Mouse (Mus musculus): ENCODE data around the gene Rreb1. TPM values are rescaled to one million over a fixed set of nuclear protein-coding genes. Genes with fewer than 3 reads are reported as not detected.

Rreb1 gene
- polyA plus RNA-seq, 2 experiments = 19.0 to 21.4 TPM

DNA sequence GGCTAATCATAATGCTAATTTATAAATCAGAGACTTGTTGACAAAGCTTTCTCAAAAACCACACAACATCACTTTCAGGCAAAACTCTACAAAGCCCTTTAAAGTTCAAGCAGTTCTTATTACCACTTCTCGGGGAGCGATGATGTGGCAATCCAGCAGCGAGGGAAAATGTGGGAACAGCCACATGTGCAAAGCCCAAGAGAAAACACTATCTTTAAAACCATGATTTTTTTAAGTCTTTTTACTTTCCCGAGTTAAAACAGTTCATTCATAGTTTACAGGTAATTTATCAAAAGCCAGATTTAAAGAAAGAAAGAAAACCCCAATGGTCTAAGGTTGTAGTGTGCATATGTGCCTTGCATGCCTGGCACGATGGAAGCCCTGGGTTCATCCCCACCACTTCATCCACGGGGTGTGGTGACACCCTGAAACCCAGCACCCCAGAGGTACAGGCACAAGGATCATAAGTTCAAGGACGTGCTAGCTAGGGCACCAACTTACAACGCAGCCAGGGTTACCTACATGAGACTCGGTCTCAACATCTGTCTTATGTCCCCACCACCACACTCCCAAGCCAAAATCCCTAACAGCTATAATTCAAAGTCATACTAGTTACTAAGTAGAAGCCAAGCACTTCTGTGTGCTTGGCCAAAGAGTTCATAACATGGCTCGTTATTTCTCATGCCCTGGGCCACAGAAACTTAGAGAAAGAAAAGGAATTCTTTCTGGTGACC is 214.6 kb downstream of the Rreb1 start:
- DNase-seq (ENCODE audit: low spot score) (peak; percentile 17), ATAC-seq (ENCODE audit: low FRiP score, low read depth) (no peak)
- no peaks in the 10 kb centered on the region for H3K27me3 ChIP-seq (ENCODE audit: control insufficient read depth, insufficient read depth, low read length)
- peaks cover 8% of the 10 kb centered on the region for H3K4me1 ChIP-seq (ENCODE audit: control insufficient read depth, insufficient read depth, low read length)
- H3K4me3 ChIP-seq (replicated peaks; ENCODE audit: low read length) = peak overlapping the region; percentile 95
- TF ChIP-seq POLR2A (IDR thresholded peaks at IDR 0.05; ENCODE audit: borderline replicate concordance, extremely low read depth, insufficient read depth, insufficient read length) = no peak
- H3K36me3 ChIP-seq (ENCODE audit: control insufficient read depth, insufficient read depth, low read length) = peaks cover 39% of the 10 kb centered on the region
- peak overlapping the region; percentile 83 for H3K4me2 ChIP-seq (replicated peaks; ENCODE audit: low read depth, low read length, severe bottlenecking)
- 5% methylated on average over 10 of the region's 10 CpGs for WGBS
- no peaks in the 10 kb centered on the region for H3K9me3 ChIP-seq (ENCODE audit: control insufficient read depth, low read length)
- H3K27ac ChIP-seq (replicated peaks; ENCODE audit: low read depth, low read length) = peak overlapping the region; percentile 94
- H3K9ac ChIP-seq (ENCODE audit: low read depth, low read length, severe bottlenecking) = peak overlapping the region; percentile 97

DNA sequence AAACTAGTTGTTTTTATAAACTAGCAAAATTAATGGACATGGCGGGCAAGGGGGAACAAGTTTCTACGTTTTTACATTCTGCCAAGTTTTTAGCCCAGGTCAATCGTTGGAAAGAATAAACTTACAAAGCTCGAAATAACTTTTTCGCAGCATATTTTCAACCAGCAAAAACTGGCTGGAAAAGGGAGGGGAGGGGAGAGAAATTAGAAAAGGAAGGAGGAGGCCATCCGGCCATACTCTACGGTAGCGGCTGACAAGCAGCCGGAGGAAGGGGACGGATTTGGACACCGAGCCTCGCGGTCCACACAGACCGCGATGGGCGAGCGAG is 215.1 kb downstream of the Rreb1 start:
- peak overlapping the region; percentile 94 for H3K27ac ChIP-seq (replicated peaks; ENCODE audit: low read depth, low read length)
- no peaks in the 10 kb centered on the region for H3K27me3 ChIP-seq (ENCODE audit: control insufficient read depth, insufficient read depth, low read length)
- WGBS = under 1% methylated on average over 17 of the region's 17 CpGs
- peak overlapping the region; percentile 97 for H3K9ac ChIP-seq (ENCODE audit: low read depth, low read length, severe bottlenecking)
- peaks cover 34% of the 10 kb centered on the region for H3K36me3 ChIP-seq (ENCODE audit: control insufficient read depth, insufficient read depth, low read length)
- peaks cover 8% of the 10 kb centered on the region for H3K4me1 ChIP-seq (ENCODE audit: control insufficient read depth, insufficient read depth, low read length)
- peak overlapping the region; percentile 83 for H3K4me2 ChIP-seq (replicated peaks; ENCODE audit: low read depth, low read length, severe bottlenecking)
- H3K9me3 ChIP-seq (ENCODE audit: control insufficient read depth, low read length) = no peaks in the 10 kb centered on the region
- ATAC-seq (ENCODE audit: low FRiP score, low read depth) = no peak; the same call in 1 of the 2 replicates
- no peak for TF ChIP-seq POLR2A (IDR thresholded peaks at IDR 0.05; ENCODE audit: borderline replicate concordance, extremely low read depth, insufficient read depth, insufficient read length)
- DNase-seq (ENCODE audit: low spot score) = no peak
- H3K4me3 ChIP-seq (replicated peaks; ENCODE audit: low read length) = peak overlapping the region; percentile 95

DNA sequence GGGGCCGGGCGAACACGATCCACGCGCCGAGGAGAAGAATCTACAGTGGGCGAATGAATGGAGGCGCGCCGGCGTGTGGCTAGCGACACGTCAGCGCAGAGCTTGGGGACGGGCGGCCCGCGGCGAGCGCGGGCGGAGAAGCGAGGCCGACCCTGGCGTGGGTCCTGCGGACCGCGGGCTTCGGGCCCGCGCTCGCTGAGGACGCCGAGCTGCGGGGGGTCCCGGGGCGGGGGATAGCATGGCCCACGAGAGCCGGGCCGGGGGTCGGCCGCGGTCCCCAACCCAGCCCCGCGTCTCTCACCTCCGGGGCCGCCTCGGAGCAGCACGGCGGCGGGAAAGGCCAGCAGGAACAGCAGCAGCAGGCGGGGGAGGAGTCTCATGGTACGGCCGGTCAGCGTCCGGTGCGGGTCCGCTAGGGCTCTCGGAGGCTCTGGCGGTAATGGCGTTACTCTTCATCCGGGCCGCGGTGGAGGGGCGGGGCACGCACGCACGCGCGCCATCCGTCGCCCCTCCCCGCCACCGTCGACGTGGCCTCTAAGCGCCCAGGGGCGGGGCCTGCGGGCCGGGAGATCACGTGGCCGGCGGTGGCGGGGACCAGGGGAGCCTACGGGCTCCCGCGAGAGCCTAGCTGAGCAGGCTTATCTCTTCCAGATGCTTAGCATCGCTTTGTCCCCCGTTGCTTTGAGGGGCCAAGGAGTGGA is 215.7 kb downstream of the Rreb1 start, which contains the start of gene Ssr1:
Gene Ssr1, minus strand, starts transcription at position 514 of the 701 bp plus-strand sequence.
- H3K4me1 ChIP-seq (ENCODE audit: control insufficient read depth, insufficient read depth, low read length) = peaks cover 8% of the 10 kb centered on the region
- ATAC-seq (ENCODE audit: low FRiP score, low read depth) = peak; percentile 96
- 3% methylated on average over 65 of the region's 89 CpGs for WGBS

DNA sequence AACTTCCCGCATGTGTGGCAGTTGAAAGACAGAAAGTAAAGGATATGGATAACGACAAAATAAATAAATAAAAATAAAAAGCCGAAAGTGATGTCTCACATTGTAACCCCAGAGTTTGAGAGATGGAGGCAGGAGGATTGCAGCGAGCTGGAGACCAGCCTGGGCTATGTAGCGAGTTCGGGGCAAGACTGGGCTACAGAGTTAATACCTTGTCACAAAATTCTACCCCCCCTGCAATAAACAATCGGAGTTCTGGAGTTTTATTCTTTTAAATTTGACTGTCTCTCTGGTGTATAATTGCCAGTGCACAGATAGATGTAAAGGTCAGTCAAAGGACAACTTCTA is 216.2 kb downstream of the Rreb1 start:
- DNase-seq (ENCODE audit: low spot score) (no peak), ATAC-seq (ENCODE audit: low FRiP score, low read depth) (peak; percentile 38; the same call in 1 of the 2 replicates)
- Histone ChIP-seq H3K4me2 (replicated peaks; ENCODE audit: low read depth, low read length, severe bottlenecking) (peak overlapping the region; percentile 83), H3K27ac (replicated peaks; ENCODE audit: low read depth, low read length) (peak overlapping the region; percentile 73), H3K27me3 (ENCODE audit: control insufficient read depth, insufficient read depth, low read length) (no peaks in the 10 kb centered on the region), H3K36me3 (ENCODE audit: control insufficient read depth, insufficient read depth, low read length) (peaks cover 23% of the 10 kb centered on the region), H3K4me1 (ENCODE audit: control insufficient read depth, insufficient read depth, low read length) (peaks cover 8% of the 10 kb centered on the region), H3K9me3 (ENCODE audit: control insufficient read depth, low read length) (no peaks in the 10 kb centered on the region), H3K9ac (ENCODE audit: low read depth, low read length, severe bottlenecking) (peak overlapping the region; percentile 97), H3K4me3 (replicated peaks; ENCODE audit: low read length) (peak overlapping the region; percentile 95)
- WGBS = 9% methylated on average over 7 of the region's 7 CpGs
- TF ChIP-seq POLR2A (IDR thresholded peaks at IDR 0.05; ENCODE audit: borderline replicate concordance, extremely low read depth, insufficient read depth, insufficient read length) = no peak; the same call in 1 of the 2 replicates

More for the DNA sequence above, 215.7 kb downstream of the Rreb1 start, which contains the start of gene Ssr1:
- DNase-seq (ENCODE audit: low spot score) = peak; percentile 95
- 0 out of 2 replicates have a peak, but pooled peaks have one; percentile 77 for TF ChIP-seq POLR2A (IDR thresholded peaks at IDR 0.05; ENCODE audit: borderline replicate concordance, extremely low read depth, insufficient read depth, insufficient read length)
- Histone ChIP-seq H3K27ac (replicated peaks; ENCODE audit: low read depth, low read length) (peak within 1 kb of the TSS; percentile 94), H3K27me3 (ENCODE audit: control insufficient read depth, insufficient read depth, low read length) (no peaks in the 10 kb centered on the region), H3K4me2 (replicated peaks; ENCODE audit: low read depth, low read length, severe bottlenecking) (peak within 1 kb of the TSS; percentile 83), H3K9me3 (ENCODE audit: control insufficient read depth, low read length) (no peaks in the 10 kb centered on the region), H3K4me3 (replicated peaks; ENCODE audit: low read length) (peak within 1 kb of the TSS; percentile 95), H3K9ac (ENCODE audit: low read depth, low read length, severe bottlenecking) (peak within 1 kb of the TSS; percentile 97), H3K36me3 (ENCODE audit: control insufficient read depth, insufficient read depth, low read length) (peaks cover 29% of the 10 kb centered on the region)

DNA sequence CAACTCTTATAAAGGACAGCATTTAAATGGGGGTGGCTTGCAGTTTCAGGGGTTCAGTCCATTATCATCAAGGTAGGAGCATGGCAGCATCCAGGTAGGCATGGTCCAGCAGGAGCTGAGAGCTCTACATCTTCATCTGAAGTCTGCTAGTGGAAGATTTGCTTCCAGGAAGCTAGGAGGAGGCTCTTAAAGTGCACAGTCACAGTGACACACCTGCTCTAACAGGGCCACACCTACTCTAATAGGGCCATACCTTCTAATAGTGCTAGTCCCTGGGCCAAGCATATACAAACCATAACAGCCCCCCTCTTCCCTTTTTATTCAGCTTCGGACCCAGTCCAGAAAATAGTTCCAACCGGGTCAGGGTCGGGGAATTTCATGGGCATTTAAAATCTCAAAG is 221.5 kb downstream of the Rreb1 start:
- Histone ChIP-seq H3K27ac (replicated peaks; ENCODE audit: low read depth, low read length) (no peak overlapping the region), H3K4me2 (replicated peaks; ENCODE audit: low read depth, low read length, severe bottlenecking) (no peak overlapping the region), H3K4me1 (ENCODE audit: control insufficient read depth, insufficient read depth, low read length) (peaks cover under 1% of the 10 kb centered on the region; the same call in 1 of the 2 replicates), H3K36me3 (ENCODE audit: control insufficient read depth, insufficient read depth, low read length) (no peaks in the 10 kb centered on the region), H3K4me3 (replicated peaks; ENCODE audit: low read length) (no peak overlapping the region), H3K27me3 (ENCODE audit: control insufficient read depth, insufficient read depth, low read length) (no peaks in the 10 kb centered on the region), H3K9ac (ENCODE audit: low read depth, low read length, severe bottlenecking) (no peak overlapping the region), H3K9me3 (ENCODE audit: control insufficient read depth, low read length) (no peaks in the 10 kb centered on the region)
- WGBS = 81% methylated on average over 3 of the region's 3 CpGs
- no peak for ATAC-seq (ENCODE audit: low FRiP score, low read depth)
- no peak for DNase-seq (ENCODE audit: low spot score)
- TF ChIP-seq POLR2A (IDR thresholded peaks at IDR 0.05; ENCODE audit: borderline replicate concordance, extremely low read depth, insufficient read depth, insufficient read length) = no peak

Other genes with a start within 250 kb of the Rreb1 start
- 32.6 and 36.2 TPM in 2 replicates for gene Ssr1, start 215.8 kb downstream of the Rreb1 start, polyA plus RNA-seq (2012; rRNA removed)
- 130 and 137 TPM in 2 replicates for gene Ssr1, start 215.8 kb downstream of the Rreb1 start, polyA plus RNA-seq (2014; fragmentation: Nextera tagmentation; extraction: Ambion mirVana)